Mouse (Mus musculus): Measurements from ENCODE around the gene Cabp1. TPM values are rescaled to one million over a fixed set of nuclear protein-coding genes. Genes with fewer than 3 reads are reported as not detected.
"Not testable (repeated sequence)": the region's sequence is repeated elsewhere in the genome, so short reads cannot be mapped to it uniquely, and the experiment has no call there.

Cabp1 gene
- polyA plus RNA-seq, 1 experiment from 2014 or later = 1.3 TPM

- Histone ChIP-seq H3K9me3 (ENCODE audit: control insufficient read depth, low read length) (no peaks in the 10 kb centered on the region), H3K4me1 (replicated peaks; ENCODE audit: control insufficient read depth, insufficient read depth, low read length) (peaks cover 29% of the 10 kb centered on the region), H3K36me3 (ENCODE audit: control insufficient read depth, insufficient read depth, low read length) (peaks cover 15% of the 10 kb centered on the region), H3K9ac (ENCODE audit: low read length) (peak overlapping the region; percentile 97), H3K27ac (ENCODE audit: low read depth) (peak overlapping the region; percentile 77), H3K4me2 (ENCODE audit: low read length) (peak overlapping the region; percentile 66), H3K4me3 (ENCODE audit: low read depth, low read length) (peak overlapping the region; percentile 97), H3K27me3 (replicated peaks; ENCODE audit: control insufficient read depth, insufficient read depth, low read length) (no peaks in the 10 kb centered on the region)
- ATAC-seq (replicated peaks; ENCODE audit: low FRiP score, low TSS enrichment, low read depth) = no peak
- no peak for DNase-seq (ENCODE audit: low spot score)
- WGBS = 46% methylated on average over 7 of the region's 7 CpGs
Measured at GRCm38 (mm10) chr5:115156401-115156800, 37.8 kb downstream of the Cabp1 start.

DNA sequence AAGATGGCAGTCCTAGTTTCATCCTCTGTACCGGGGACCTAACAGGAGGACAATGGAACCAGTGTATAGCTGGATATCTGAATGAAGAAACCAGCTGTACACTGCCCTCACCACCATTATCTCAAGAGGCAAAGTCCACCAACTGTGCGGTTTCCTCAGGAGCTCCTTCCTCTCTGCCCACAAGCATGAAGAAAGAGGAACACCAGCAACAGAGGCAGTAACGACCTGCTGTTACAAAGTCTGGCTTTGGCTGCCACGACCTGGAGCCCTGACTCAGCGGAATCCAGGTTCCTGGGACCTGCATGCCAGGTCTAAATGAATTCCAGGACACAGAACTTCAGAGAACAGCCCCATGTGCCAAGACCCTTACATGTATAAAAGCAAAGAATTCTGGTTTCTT lies 38.4 kb downstream of the Cabp1 start:
- no peaks in the 10 kb centered on the region for H3K27me3 ChIP-seq (replicated peaks; ENCODE audit: control insufficient read depth, insufficient read depth, low read length)
- peaks cover 18% of the 10 kb centered on the region for H3K36me3 ChIP-seq (ENCODE audit: control insufficient read depth, insufficient read depth, low read length)
- H3K4me2 ChIP-seq (ENCODE audit: low read length) = peak overlapping the region; percentile 66
- H3K27ac ChIP-seq (ENCODE audit: low read depth) = peak overlapping the region; percentile 77
- DNase-seq (ENCODE audit: low spot score) (no peak), ATAC-seq (replicated peaks; ENCODE audit: low FRiP score, low TSS enrichment, low read depth) (no peak)
- H3K4me3 ChIP-seq (ENCODE audit: low read depth, low read length) = peak overlapping the region; percentile 97
- H3K9me3 ChIP-seq (ENCODE audit: control insufficient read depth, low read length) = no peaks in the 10 kb centered on the region
- 37% methylated on average over 5 of the region's 5 CpGs for WGBS
- H3K4me1 ChIP-seq (replicated peaks; ENCODE audit: control insufficient read depth, insufficient read depth, low read length) = peaks cover 29% of the 10 kb centered on the region
- peak overlapping the region; percentile 97 for H3K9ac ChIP-seq (ENCODE audit: low read length)

DNA sequence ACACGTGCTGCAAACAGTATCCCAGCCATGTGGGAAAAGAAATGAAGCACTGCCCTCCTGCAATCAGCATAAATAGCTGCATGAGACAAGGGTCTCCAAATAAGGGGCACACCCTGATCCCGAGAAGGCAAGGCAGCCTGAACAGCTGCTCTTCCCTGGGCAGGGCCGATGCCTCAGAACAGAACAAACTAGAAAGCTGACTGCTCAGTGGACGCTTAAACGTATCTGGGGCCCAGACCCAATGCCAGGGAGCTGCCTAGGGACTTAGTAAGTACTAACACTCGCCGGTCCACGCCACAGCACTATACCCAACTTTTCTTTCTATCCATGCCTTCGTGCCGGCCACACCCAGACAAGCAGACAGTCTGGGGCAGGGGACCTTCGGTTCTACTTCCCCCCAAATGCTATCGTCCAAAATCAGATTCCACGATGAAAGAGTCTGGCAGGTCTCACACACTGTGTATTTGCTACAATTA lies 39.0 kb downstream of the Cabp1 start:
- Histone ChIP-seq H3K4me3 (ENCODE audit: low read depth, low read length) (peak overlapping the region; percentile 97), H3K4me1 (replicated peaks; ENCODE audit: control insufficient read depth, insufficient read depth, low read length) (peaks cover 29% of the 10 kb centered on the region), H3K36me3 (ENCODE audit: control insufficient read depth, insufficient read depth, low read length) (peaks cover 25% of the 10 kb centered on the region), H3K9me3 (ENCODE audit: control insufficient read depth, low read length) (no peaks in the 10 kb centered on the region), H3K9ac (ENCODE audit: low read length) (peak overlapping the region; percentile 97), H3K4me2 (ENCODE audit: low read length) (peak overlapping the region; percentile 66), H3K27ac (ENCODE audit: low read depth) (peak overlapping the region; percentile 77), H3K27me3 (replicated peaks; ENCODE audit: control insufficient read depth, insufficient read depth, low read length) (no peaks in the 10 kb centered on the region)
- no peak for ATAC-seq (replicated peaks; ENCODE audit: low FRiP score, low TSS enrichment, low read depth)
- no peak for DNase-seq (ENCODE audit: low spot score)
- WGBS = 50% methylated on average over 13 of the region's 13 CpGs

GRCm38 (mm10) chr5:115152132-115152956 lies 41.8 kb downstream of the Cabp1 start:
- Histone ChIP-seq H3K4me2 (ENCODE audit: low read length) (no peak overlapping the region), H3K4me1 (replicated peaks; ENCODE audit: control insufficient read depth, insufficient read depth, low read length) (peaks cover 23% of the 10 kb centered on the region), H3K27ac (ENCODE audit: low read depth) (no peak overlapping the region), H3K4me3 (ENCODE audit: low read depth, low read length) (no peak overlapping the region), H3K9ac (ENCODE audit: low read length) (no peak overlapping the region), H3K36me3 (ENCODE audit: control insufficient read depth, insufficient read depth, low read length) (peaks cover 51% of the 10 kb centered on the region), H3K9me3 (ENCODE audit: control insufficient read depth, low read length) (no peaks in the 10 kb centered on the region), H3K27me3 (replicated peaks; ENCODE audit: control insufficient read depth, insufficient read depth, low read length) (no peaks in the 10 kb centered on the region)
- WGBS = 42% methylated on average over 8 of the region's 8 CpGs
- no peak for DNase-seq (ENCODE audit: low spot score)
- ATAC-seq (replicated peaks; ENCODE audit: low FRiP score, low TSS enrichment, low read depth) = no peak

DNA sequence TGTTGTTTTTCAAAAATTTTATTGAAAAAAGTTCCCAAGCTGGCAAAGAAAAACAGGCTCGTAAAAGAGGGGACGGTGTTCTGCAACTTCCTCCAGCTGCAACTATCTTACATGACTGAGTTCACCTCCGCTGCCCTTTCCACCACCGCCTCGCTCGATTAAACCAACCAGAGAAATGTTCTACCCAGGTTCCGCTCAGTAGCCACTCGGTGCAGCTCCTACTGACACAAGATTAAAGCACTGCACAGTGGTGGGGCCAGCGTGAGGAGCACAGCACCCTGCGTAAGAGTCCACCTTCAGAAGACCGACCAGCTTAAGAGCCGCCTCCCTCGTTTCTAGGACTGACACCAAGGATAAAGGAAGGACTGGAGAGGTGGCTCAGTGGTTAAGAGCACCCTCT lies 42.7 kb downstream of the Cabp1 start:
- ATAC-seq (replicated peaks; ENCODE audit: low FRiP score, low TSS enrichment, low read depth) = no peak
- H3K4me2 ChIP-seq (ENCODE audit: low read length) = no peak overlapping the region
- H3K27ac ChIP-seq (ENCODE audit: low read depth) = no peak overlapping the region

DNA sequence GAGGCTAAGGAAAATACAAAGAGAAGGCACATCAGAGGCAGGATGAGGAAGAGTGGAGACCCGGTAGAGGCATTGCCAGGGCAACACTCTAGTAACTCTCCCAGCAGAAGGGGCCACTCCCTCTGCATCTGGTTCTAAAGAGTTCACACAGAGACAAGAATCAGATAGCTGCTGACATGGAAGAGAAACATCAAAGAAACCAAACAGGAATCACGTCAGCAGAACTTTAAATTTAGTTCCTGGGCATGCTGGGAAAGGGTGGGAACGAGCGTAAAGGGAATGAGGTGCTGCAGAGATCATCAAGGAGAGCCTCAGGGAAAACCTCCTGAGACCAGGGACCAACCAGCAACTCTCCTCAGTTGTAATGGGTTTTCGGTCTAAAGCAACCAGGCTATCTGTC lies 43.2 kb downstream of the Cabp1 start:
- Histone ChIP-seq H3K4me3 (ENCODE audit: low read depth, low read length) (no peak overlapping the region), H3K4me1 (replicated peaks; ENCODE audit: control insufficient read depth, insufficient read depth, low read length) (peaks cover 21% of the 10 kb centered on the region), H3K9ac (ENCODE audit: low read length) (no peak overlapping the region), H3K4me2 (ENCODE audit: low read length) (no peak overlapping the region), H3K36me3 (ENCODE audit: control insufficient read depth, insufficient read depth, low read length) (peaks cover 65% of the 10 kb centered on the region), H3K9me3 (ENCODE audit: control insufficient read depth, low read length) (no peaks in the 10 kb centered on the region), H3K27me3 (replicated peaks; ENCODE audit: control insufficient read depth, insufficient read depth, low read length) (no peaks in the 10 kb centered on the region), H3K27ac (ENCODE audit: low read depth) (no peak overlapping the region)
- ATAC-seq (replicated peaks; ENCODE audit: low FRiP score, low TSS enrichment, low read depth) = no peak
- DNase-seq (ENCODE audit: low spot score) = no peak
- 76% methylated on average over 5 of the region's 5 CpGs for WGBS

More for the DNA sequence above, 42.7 kb downstream of the Cabp1 start:
- H3K4me3 ChIP-seq (ENCODE audit: low read depth, low read length) = no peak overlapping the region
- peaks cover 23% of the 10 kb centered on the region for H3K4me1 ChIP-seq (replicated peaks; ENCODE audit: control insufficient read depth, insufficient read depth, low read length)
- no peaks in the 10 kb centered on the region for H3K9me3 ChIP-seq (ENCODE audit: control insufficient read depth, low read length)
- H3K36me3 ChIP-seq (ENCODE audit: control insufficient read depth, insufficient read depth, low read length) = peaks cover 60% of the 10 kb centered on the region
- H3K9ac ChIP-seq (ENCODE audit: low read length) = no peak overlapping the region
- no peak for DNase-seq (ENCODE audit: low spot score)
- WGBS = 80% methylated on average over 13 of the region's 13 CpGs
- no peaks in the 10 kb centered on the region for H3K27me3 ChIP-seq (replicated peaks; ENCODE audit: control insufficient read depth, insufficient read depth, low read length)

DNA sequence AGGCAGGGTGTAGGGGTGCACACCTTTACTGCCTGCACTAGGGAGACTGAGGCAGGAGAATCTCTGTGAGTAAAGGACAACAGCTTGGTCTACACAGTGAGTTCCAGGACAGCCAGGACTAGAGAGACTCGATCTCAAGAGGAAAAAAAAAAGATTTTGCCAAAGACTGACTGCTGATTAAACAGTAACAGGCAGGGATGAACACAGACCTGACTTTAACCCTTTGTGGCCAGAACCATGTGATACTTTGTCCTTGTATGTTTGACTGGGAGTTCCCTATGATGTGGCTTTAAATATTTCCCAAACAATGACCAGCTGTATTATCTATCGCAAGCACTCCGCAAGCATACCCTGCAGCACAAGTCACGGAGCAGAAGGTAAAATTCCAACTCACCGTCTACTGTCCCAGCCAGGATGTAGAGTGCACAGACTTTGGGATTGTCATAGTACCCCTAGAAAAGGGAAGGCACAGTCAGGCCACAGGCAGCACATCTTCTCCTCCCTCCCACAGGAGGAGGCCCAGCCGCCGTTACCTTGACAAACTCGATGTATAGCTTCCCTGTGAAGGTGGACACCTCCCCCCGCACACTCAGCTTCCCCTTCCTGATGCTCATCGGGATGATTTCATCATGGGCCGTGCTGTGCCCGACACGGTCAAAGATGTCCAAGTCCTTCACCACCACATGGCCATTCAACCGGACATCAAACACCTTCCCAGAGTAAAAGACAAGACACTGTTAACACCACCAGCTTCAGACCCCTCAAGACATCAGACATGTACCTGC lies 44.3 kb downstream of the Cabp1 start:
- Histone ChIP-seq H3K4me1 (replicated peaks; ENCODE audit: control insufficient read depth, insufficient read depth, low read length) (peaks cover 9% of the 10 kb centered on the region), H3K9me3 (ENCODE audit: control insufficient read depth, low read length) (no peaks in the 10 kb centered on the region), H3K4me3 (ENCODE audit: low read depth, low read length) (no peak overlapping the region), H3K27ac (ENCODE audit: low read depth) (no peak overlapping the region), H3K9ac (ENCODE audit: low read length) (no peak overlapping the region), H3K27me3 (replicated peaks; ENCODE audit: control insufficient read depth, insufficient read depth, low read length) (no peaks in the 10 kb centered on the region), H3K36me3 (ENCODE audit: control insufficient read depth, insufficient read depth, low read length) (peaks cover 74% of the 10 kb centered on the region), H3K4me2 (ENCODE audit: low read length) (no peak overlapping the region)
- ATAC-seq (replicated peaks; ENCODE audit: low FRiP score, low TSS enrichment, low read depth) = no peak
- no peak for DNase-seq (ENCODE audit: low spot score)
- 93% methylated on average over 14 of the region's 14 CpGs for WGBS

DNA sequence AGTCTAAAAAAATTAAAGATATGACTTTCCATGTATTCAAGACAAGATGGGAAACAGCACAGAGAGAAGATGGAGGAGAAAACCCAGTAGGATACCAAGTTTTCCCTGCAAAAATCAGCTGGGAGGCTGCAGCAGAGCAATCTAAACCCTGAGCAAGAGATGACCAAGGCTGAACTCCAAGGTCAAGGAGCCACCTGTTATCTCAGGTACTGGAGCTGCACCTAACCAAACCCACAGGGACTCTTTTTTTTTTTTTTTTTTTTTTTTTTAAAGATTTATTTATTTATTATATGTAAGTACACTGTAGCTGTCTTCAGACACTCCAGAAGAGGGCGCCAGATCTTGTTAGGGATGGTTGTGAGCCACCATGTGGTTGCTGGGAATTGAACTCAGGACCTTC lies 45.3 kb downstream of the Cabp1 start:
- peaks cover 84% of the 10 kb centered on the region for H3K36me3 ChIP-seq (ENCODE audit: control insufficient read depth, insufficient read depth, low read length)
- H3K4me3 ChIP-seq (ENCODE audit: low read depth, low read length); H3K27me3 ChIP-seq (replicated peaks; ENCODE audit: control insufficient read depth, insufficient read depth, low read length); ATAC-seq (replicated peaks; ENCODE audit: low FRiP score, low TSS enrichment, low read depth); DNase-seq (ENCODE audit: low spot score); H3K9me3 ChIP-seq (ENCODE audit: control insufficient read depth, low read length); H3K9ac ChIP-seq (ENCODE audit: low read length); H3K27ac ChIP-seq (ENCODE audit: low read depth); H3K4me2 ChIP-seq (ENCODE audit: low read length); H3K4me1 ChIP-seq (replicated peaks; ENCODE audit: control insufficient read depth, insufficient read depth, low read length): not testable (repeated sequence)
- no CpG with 5 or more reads among the region's 1 CpGs for WGBS

All from intestine, embryonic 14.5 days (tissue).